11 mouse cellular contexts compared by ENCODE assay signal in the genomic region with DNA sequence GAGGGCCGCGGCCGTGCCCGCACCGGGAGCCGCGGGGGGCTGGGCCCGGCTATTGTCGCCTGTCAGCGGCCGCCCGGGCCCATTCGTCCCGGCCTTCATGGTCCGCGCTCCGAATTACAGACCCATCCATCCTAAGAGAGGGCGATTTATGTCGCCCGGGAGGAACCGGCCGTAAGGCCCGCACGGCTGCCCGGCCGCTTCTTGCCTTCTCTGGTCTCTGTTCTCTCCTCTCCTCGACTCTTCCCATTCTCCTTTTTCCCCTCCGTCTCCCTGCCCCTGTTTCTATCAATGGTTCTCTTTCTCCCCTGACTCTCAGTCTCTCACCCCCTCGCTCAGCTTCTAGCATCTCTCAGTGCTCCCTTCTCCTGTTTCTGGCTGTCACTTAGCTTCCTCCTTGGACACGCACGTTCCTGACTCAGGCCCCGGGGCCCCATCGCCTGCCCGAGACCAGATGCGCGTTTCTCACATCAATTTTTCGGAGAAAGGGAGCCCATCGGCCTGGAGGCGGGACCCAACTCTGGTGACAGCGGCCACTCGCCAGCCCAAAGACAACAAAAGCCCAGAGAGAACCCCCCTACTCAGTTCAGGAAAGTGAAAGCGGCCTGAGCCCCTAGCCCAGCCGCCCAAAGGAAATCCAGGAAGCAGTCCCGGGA. TPM values are rescaled to one million over a fixed set of nuclear protein-coding genes. Genes with fewer than 3 reads are reported as not detected.
DNase-seq lines count a peak whose midpoint lies in the region; ATAC-seq lines count a peak whose summit lies in the region.
"Had no signal": no experiment of that assay in that cellular context is flagged by ENCODE, and none has a peak within 500 bp of the region (broad histone marks: within the 10 kb centered on the region; RNA-seq: fewer than 3 reads in every experiment).

No protein-coding gene starts in this region.

- H3K4me2 ChIP-seq in kidney, embryonic 14.5 days (replicated peaks; ENCODE audit: low read depth, low read length), result peak overlapping the region; percentile 19
- H3K4me2 ChIP-seq in forebrain, embryonic 11.5 days (ENCODE audit: low read depth, low read length, severe bottlenecking), result peak overlapping the region; percentile 35
- peak overlapping the region; percentile 51 for H3K4me2 ChIP-seq in limb, embryonic 12.5 days
- H3K4me2 ChIP-seq in neural tube, embryonic 15.5 days, result peak overlapping the region; percentile 66

- ATAC-seq in kidney, embryonic 14.5 days (ENCODE audit: low FRiP score, low TSS enrichment), result no peak
- peak; percentile 32 for ATAC-seq in forebrain, embryonic 11.5 days (replicated peaks; ENCODE audit: low FRiP score)
- ATAC-seq in limb, embryonic 12.5 days (ENCODE audit: insufficient number of reproducible peaks, insufficient read depth, low FRiP score, low TSS enrichment, low read depth), result no peak
- ATAC-seq in neural tube, embryonic 15.5 days (ENCODE audit: low FRiP score), result no peak

- H3K4me3 ChIP-seq in kidney, embryonic 14.5 days (ENCODE audit: low read length), result peak overlapping the region; percentile 20
- H3K4me3 ChIP-seq in forebrain, embryonic 11.5 days (ENCODE audit: low read depth, low read length), result peak overlapping the region; percentile 19
- H3K4me3 ChIP-seq in limb, embryonic 12.5 days (replicated peaks), result peak overlapping the region; percentile 34
- peak overlapping the region; percentile 57 for H3K4me3 ChIP-seq in neural tube, embryonic 15.5 days (replicated peaks)
- H3K4me3 ChIP-seq: megakaryocyte, embryonic 14.5 days had no signal

- H3K9me3 ChIP-seq in kidney, embryonic 14.5 days (ENCODE audit: control insufficient read depth, low read length), result no peaks in the 10 kb centered on the region
- no peaks in the 10 kb centered on the region for H3K9me3 ChIP-seq in forebrain, embryonic 11.5 days (ENCODE audit: control insufficient read depth, low read length)
- no peaks in the 10 kb centered on the region for H3K9me3 ChIP-seq in limb, embryonic 12.5 days
- H3K9me3 ChIP-seq in neural tube, embryonic 15.5 days (replicated peaks), result no peaks in the 10 kb centered on the region
- H3K9me3 ChIP-seq: megakaryocyte, embryonic 14.5 days had no signal

- H3K27ac ChIP-seq in kidney, embryonic 14.5 days (ENCODE audit: low read depth, low read length), result no peak overlapping the region
- H3K27ac ChIP-seq in forebrain, embryonic 11.5 days (ENCODE audit: low read depth, low read length), result no peak overlapping the region
- H3K27ac ChIP-seq in limb, embryonic 12.5 days, result no peak overlapping the region
- peak overlapping the region; percentile 96 for H3K27ac ChIP-seq in neural tube, embryonic 15.5 days (replicated peaks)

- no peaks in the 10 kb centered on the region for H3K36me3 ChIP-seq in kidney, embryonic 14.5 days (ENCODE audit: control insufficient read depth, insufficient read depth, low read length)
- H3K36me3 ChIP-seq in forebrain, embryonic 11.5 days (ENCODE audit: control insufficient read depth, insufficient read depth, low read length), result no peaks in the 10 kb centered on the region
- no peaks in the 10 kb centered on the region for H3K36me3 ChIP-seq in limb, embryonic 12.5 days
- H3K36me3 ChIP-seq in neural tube, embryonic 15.5 days, result no peaks in the 10 kb centered on the region
- H3K36me3 ChIP-seq: G1E had no signal

- peaks cover 27% of the 10 kb centered on the region for H3K4me1 ChIP-seq in kidney, embryonic 14.5 days (ENCODE audit: control insufficient read depth, insufficient read depth, low read length)
- peaks cover 16% of the 10 kb centered on the region for H3K4me1 ChIP-seq in forebrain, embryonic 11.5 days (replicated peaks; ENCODE audit: control insufficient read depth, insufficient read depth, low read length)
- peaks cover 31% of the 10 kb centered on the region for H3K4me1 ChIP-seq in limb, embryonic 12.5 days (replicated peaks)
- H3K4me1 ChIP-seq in neural tube, embryonic 15.5 days, result peaks cover 75% of the 10 kb centered on the region

- peaks cover 100% of the 10 kb centered on the region for H3K27me3 ChIP-seq in kidney, embryonic 14.5 days (ENCODE audit: control insufficient read depth, insufficient read depth, low read length)
- peaks cover 90% of the 10 kb centered on the region for H3K27me3 ChIP-seq in forebrain, embryonic 11.5 days (ENCODE audit: control insufficient read depth, insufficient read depth, low read length)
- peaks cover 99% of the 10 kb centered on the region for H3K27me3 ChIP-seq in limb, embryonic 12.5 days
- peaks cover 40% of the 10 kb centered on the region for H3K27me3 ChIP-seq in neural tube, embryonic 15.5 days (replicated peaks)

- no peak for DNase-seq in kidney, postnatal 25 days
- peak; percentile 65 for DNase-seq in forebrain, embryonic 11.5 days (ENCODE audit: low spot score)
- DNase-seq in adrenal gland, postnatal 4 days (ENCODE audit: low spot score in 2 of 2), result no peak
- no peak for DNase-seq in adrenal gland, adult 2 months
- no peak for DNase-seq in left cerebral cortex, adult 8-10 months (ENCODE audit: low spot score in 2 of 2)
- DNase-seq: thymus, postnatal 4 days had no signal

- under 1% methylated on average over 44 of the region's 44 CpGs for WGBS in kidney, embryonic 14.5 days
- WGBS in forebrain, embryonic 11.5 days, result under 1% methylated on average over 44 of the region's 44 CpGs
- under 1% methylated on average over 44 of the region's 44 CpGs for WGBS in limb, embryonic 12.5 days
- WGBS in neural tube, embryonic 15.5 days, result under 1% methylated on average over 44 of the region's 44 CpGs

- H3K9ac ChIP-seq in kidney, embryonic 14.5 days (ENCODE audit: low read depth, low read length), result no peak overlapping the region
- H3K9ac ChIP-seq in forebrain, embryonic 11.5 days (ENCODE audit: low read length), result no peak overlapping the region
- peak overlapping the region; percentile 56; the same call in 1 of the 2 replicates for H3K9ac ChIP-seq in limb, embryonic 12.5 days (replicated peaks)
- H3K9ac ChIP-seq in neural tube, embryonic 15.5 days (replicated peaks), result peak overlapping the region; percentile 72

RNA-seq across cellular contexts. Expression of a gene that starts 4.1 kb away (rescaled TPM):
- polyA plus RNA-seq in kidney, embryonic 14.5 days (2014; fragmentation: Nextera tagmentation; extraction: Ambion mirVana), result 0.11 TPM in 1 of 2 replicates, not detected in the other
- polyA plus RNA-seq in forebrain, embryonic 11.5 days (2014; fragmentation: Nextera tagmentation; extraction: Ambion mirVana), result 0.11 TPM in 1 of 2 replicates, not detected in the other
- polyA plus RNA-seq in limb, embryonic 12.5 days (2016; fragmentation: Nextera tagmentation; extraction: Ambion mirVana), result 2.8 and 3.1 TPM in 2 replicates
- polyA plus RNA-seq in neural tube, embryonic 15.5 days (2015; fragmentation: Nextera tagmentation; extraction: Ambion mirVana), result 10.9 and 16.9 TPM in 2 replicates
- under 1 TPM; 0.11 to 0.22 TPM for total RNA-seq in adrenal gland, postnatal 4 days (2021)
- total RNA-seq in adrenal gland, adult 2 months (2021), result under 1 TPM in 1 of 2 experiments, not detected in 1; 0.17 TPM
- 0.21 TPM in 1 of 2 replicates, not detected in the other for polyA plus RNA-seq in adrenal gland, adult 2 months (2012; rRNA removed)
- not detected for total RNA-seq in left cerebral cortex, adult 8-10 months (2022)
- total RNA-seq: G1E had no signal
- polyA plus RNA-seq: G1E had no signal

Comparison
In these comparisons a context has a peak if more than half of its experiments do, and no peak if none do; other contexts are left out.
1. H3K9ac ChIP-seq: peak in limb, embryonic 12.5 days (single experiment) and neural tube, embryonic 15.5 days (single experiment); none in kidney, embryonic 14.5 days (single experiment) and forebrain, embryonic 11.5 days (single experiment).
2. Peak in every context shown above with its lines, with median percentiles within 50 percentile points of each other: H3K4me2 ChIP-seq and H3K4me3 ChIP-seq.